Mouse (Mus musculus) kidney, adult 11 months (tissue): ENCODE measurements around the gene Krt6b.
"Not testable (repeated sequence)": the region's sequence is repeated elsewhere in the genome, so short reads cannot be mapped to it uniquely, and the experiment has no call there.

Source experiments
- DNase-seq: peaks from one replicate; pipeline ENCODE4 v3.0.0; 2022

Gene Krt6b

GRCm38 (mm10) chr15:101680187-101680586 is at the start of gene Krt6b:
Krt6b (minus strand) TSS chr15:101680287.
- DNase-seq = no peak

- DNase-seq = no peak
Observed at GRCm38 (mm10) chr15:101724686-101725085, 44.6 kb upstream of the Krt6b start.

- DNase-seq = no peak
Observed at GRCm38 (mm10) chr15:101715831-101716230, 35.7 kb upstream of the Krt6b start.

GRCm38 (mm10) chr15:101714356-101714755 is 34.3 kb upstream of the Krt6b start:
- no peak for DNase-seq

- DNase-seq = no peak
Observed at GRCm38 (mm10) chr15:101713731-101714130, 33.6 kb upstream of the Krt6b start.

GRCm38 (mm10) chr15:101712720-101713119 is 32.6 kb upstream of the Krt6b start, which contains the start of gene Krt5:
Krt5 (minus strand) TSS chr15:101712898.
- no peak for DNase-seq

- DNase-seq = no peak
Observed at GRCm38 (mm10) chr15:101708683-101709082, 28.6 kb upstream of the Krt6b start.

- no peak for DNase-seq
Observed at GRCm38 (mm10) chr15:101707454-101707853, 27.4 kb upstream of the Krt6b start.

GRCm38 (mm10) chr15:101704066-101704465 is 24.0 kb upstream of the Krt6b start:
- no peak for DNase-seq

- no peak for DNase-seq
Observed at GRCm38 (mm10) chr15:101702380-101702779, 22.3 kb upstream of the Krt6b start.

GRCm38 (mm10) chr15:101699866-101700265 is 19.8 kb upstream of the Krt6b start:
- DNase-seq = no peak

- DNase-seq = no peak
Observed at GRCm38 (mm10) chr15:101699192-101699591, 19.1 kb upstream of the Krt6b start.

- no peak for DNase-seq
Observed at GRCm38 (mm10) chr15:101697326-101698188, 17.5 kb upstream of the Krt6b start.

- DNase-seq = no peak
Observed at GRCm38 (mm10) chr15:101694207-101694606, 14.1 kb upstream of the Krt6b start, which contains the start of gene Krt6a. Krt6a (minus strand) TSS chr15:101694307.

GRCm38 (mm10) chr15:101690460-101690859 is 10.4 kb upstream of the Krt6b start:
- DNase-seq = not testable (repeated sequence)

GRCm38 (mm10) chr15:101688161-101688560 is 8.1 kb upstream of the Krt6b start:
- no peak for DNase-seq

- DNase-seq = no peak
Observed at GRCm38 (mm10) chr15:101675978-101676377, 4.1 kb downstream of the Krt6b start.

- no peak for DNase-seq
Observed at GRCm38 (mm10) chr15:101652736-101653265, 27.3 kb downstream of the Krt6b start.

GRCm38 (mm10) chr15:101647280-101647679 is 32.8 kb downstream of the Krt6b start, which contains the start of gene Gm5478:
Gm5478 (minus strand) TSS chr15:101647380.
- no peak for DNase-seq

GRCm38 (mm10) chr15:101627884-101628283 is 52.2 kb downstream of the Krt6b start, which contains the start of gene Gm5414:
Gm5414 (minus strand) TSS chr15:101628188.
- DNase-seq = no peak
